Mouse (Mus musculus): ENCODE data around the gene Prr30.
"Not testable (repeated sequence)": the region's sequence is repeated elsewhere in the genome, so short reads cannot be mapped to it uniquely, and the experiment has no call there.

Gene Prr30

GRCm38 (mm10) chr14:101200230-101200629 lies at the start of gene Prr30:
Gene Prr30, minus strand, starts transcription at chr14:101200330.
- Histone ChIP-seq H3K36me3 (ENCODE audit: insufficient read depth, low read length) (no peaks in the 10 kb centered on the region), H3K4me1 (replicated peaks; ENCODE audit: low read depth, low read length) (no peaks in the 10 kb centered on the region), H3K4me3 (replicated peaks; ENCODE audit: low read length) (no peak within 1 kb of the TSS), H3K27me3 (ENCODE audit: insufficient read depth, low read length) (peaks cover 10% of the 10 kb centered on the region), H3K9me3 (ENCODE audit: low read length) (no peaks in the 10 kb centered on the region)
- TF ChIP-seq NANOG (IDR thresholded peaks at IDR 0.05; ENCODE audit: borderline replicate concordance, low read length) (no peak), POU5F1 (IDR thresholded peaks at IDR 0.05; ENCODE audit: borderline replicate concordance, low read length) (no peak), CTCF (conservative IDR thresholded peaks at IDR 0.05; ENCODE audit: low read length) (no peak)

DNA sequence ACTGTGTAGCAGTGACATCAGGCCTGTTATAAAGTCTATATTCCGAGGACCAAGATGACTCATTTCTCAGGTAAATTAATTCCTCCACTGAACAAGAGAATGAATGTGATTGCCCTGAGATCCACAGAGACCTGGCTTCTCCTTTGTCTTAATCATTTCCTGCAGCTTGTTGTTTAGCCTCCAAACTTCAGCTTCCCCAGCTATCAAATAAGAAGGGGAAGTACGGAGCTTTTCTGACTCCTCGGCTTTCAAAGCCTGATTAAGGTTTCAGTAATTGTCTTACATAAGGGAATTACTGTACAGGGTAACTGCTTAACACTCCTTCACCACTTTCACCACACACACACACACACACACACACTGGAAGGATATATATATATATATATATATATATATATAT lies 46.7 kb upstream of the Prr30 start:
- H3K4me1 ChIP-seq (replicated peaks; ENCODE audit: low read depth, low read length), result no peaks in the 10 kb centered on the region
- TF ChIP-seq CTCF (conservative IDR thresholded peaks at IDR 0.05; ENCODE audit: low read length) (no peak), POU5F1 (IDR thresholded peaks at IDR 0.05; ENCODE audit: borderline replicate concordance, low read length) (no peak)
- H3K27me3 ChIP-seq (ENCODE audit: insufficient read depth, low read length), result no peaks in the 10 kb centered on the region
- H3K4me3 ChIP-seq (replicated peaks; ENCODE audit: low read length), result no peak overlapping the region
- H3K36me3 ChIP-seq (ENCODE audit: insufficient read depth, low read length), result no peaks in the 10 kb centered on the region
- H3K9me3 ChIP-seq (ENCODE audit: low read length), result peaks cover 8% of the 10 kb centered on the region

DNA sequence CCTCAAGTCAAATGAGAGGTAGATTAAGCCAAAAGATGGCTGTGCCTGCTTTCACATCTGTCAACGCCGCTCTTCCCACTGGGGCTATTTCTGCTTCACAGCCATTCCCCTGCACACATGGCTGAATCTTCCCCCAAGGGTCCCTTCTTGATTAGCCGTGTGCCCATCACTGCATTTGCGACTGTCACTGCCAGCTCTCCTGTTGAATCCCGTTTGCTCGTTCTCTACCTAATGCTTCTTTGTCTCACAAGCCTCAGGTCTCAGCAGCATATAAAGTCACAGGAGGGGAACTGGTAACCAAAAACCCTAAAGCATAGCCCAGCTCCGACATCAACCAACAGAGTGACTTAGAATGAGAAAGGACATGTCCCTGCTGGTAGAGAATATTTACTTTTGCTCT lies 45.6 kb upstream of the Prr30 start:
- H3K4me3 ChIP-seq (replicated peaks; ENCODE audit: low read length), result no peak overlapping the region
- no peaks in the 10 kb centered on the region for H3K36me3 ChIP-seq (ENCODE audit: insufficient read depth, low read length)
- peaks cover 15% of the 10 kb centered on the region for H3K9me3 ChIP-seq (ENCODE audit: low read length)
- no peaks in the 10 kb centered on the region for H3K27me3 ChIP-seq (ENCODE audit: insufficient read depth, low read length)
- TF ChIP-seq POU5F1 (IDR thresholded peaks at IDR 0.05; ENCODE audit: borderline replicate concordance, low read length) (no peak), CTCF (conservative IDR thresholded peaks at IDR 0.05; ENCODE audit: low read length) (no peak), NANOG (IDR thresholded peaks at IDR 0.05; ENCODE audit: borderline replicate concordance, low read length) (no peak)
- no peaks in the 10 kb centered on the region for H3K4me1 ChIP-seq (replicated peaks; ENCODE audit: low read depth, low read length)

DNA sequence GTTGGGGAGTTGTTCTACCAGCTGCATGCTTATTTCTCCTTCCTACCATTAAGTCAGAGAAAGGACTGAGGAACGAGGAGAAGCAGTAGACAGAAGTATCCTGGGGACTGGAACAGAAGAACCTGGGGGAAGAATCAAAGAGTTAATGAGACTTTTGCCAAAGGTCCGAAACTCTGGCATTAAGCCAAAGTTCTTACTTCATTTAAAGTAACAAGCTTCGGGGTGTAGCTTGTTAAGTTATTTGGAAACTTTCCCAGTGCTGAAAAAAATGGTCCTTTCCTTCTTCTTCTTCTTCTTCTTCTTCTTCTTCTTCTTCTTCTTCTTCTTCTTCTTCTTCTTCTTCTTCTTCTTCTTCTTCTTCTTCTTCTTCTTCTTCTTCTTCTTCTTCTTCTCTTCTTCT lies 44.3 kb upstream of the Prr30 start:
- not testable (repeated sequence) for H3K4me1 ChIP-seq (replicated peaks; ENCODE audit: low read depth, low read length); H3K36me3 ChIP-seq (ENCODE audit: insufficient read depth, low read length); H3K4me3 ChIP-seq (replicated peaks; ENCODE audit: low read length); H3K27me3 ChIP-seq (ENCODE audit: insufficient read depth, low read length)
- H3K9me3 ChIP-seq (ENCODE audit: low read length), result peaks cover 21% of the 10 kb centered on the region

- H3K27me3 ChIP-seq (ENCODE audit: insufficient read depth, low read length), result no peaks in the 10 kb centered on the region
- no peak overlapping the region for H3K4me3 ChIP-seq (replicated peaks; ENCODE audit: low read length)
- no peaks in the 10 kb centered on the region for H3K4me1 ChIP-seq (replicated peaks; ENCODE audit: low read depth, low read length)
- H3K36me3 ChIP-seq (ENCODE audit: insufficient read depth, low read length), result no peaks in the 10 kb centered on the region
- peaks cover 24% of the 10 kb centered on the region for H3K9me3 ChIP-seq (ENCODE audit: low read length)
- TF ChIP-seq NANOG (IDR thresholded peaks at IDR 0.05; ENCODE audit: borderline replicate concordance, low read length) (no peak), POU5F1 (IDR thresholded peaks at IDR 0.05; ENCODE audit: borderline replicate concordance, low read length) (no peak), CTCF (conservative IDR thresholded peaks at IDR 0.05; ENCODE audit: low read length) (no peak)
Observed at GRCm38 (mm10) chr14:101237965-101238364, 37.8 kb upstream of the Prr30 start.

- H3K4me3 ChIP-seq (replicated peaks; ENCODE audit: low read length), result no peak overlapping the region
- TF ChIP-seq POU5F1 (IDR thresholded peaks at IDR 0.05; ENCODE audit: borderline replicate concordance, low read length) (no peak), CTCF (conservative IDR thresholded peaks at IDR 0.05; ENCODE audit: low read length) (no peak)
- no peaks in the 10 kb centered on the region for H3K4me1 ChIP-seq (replicated peaks; ENCODE audit: low read depth, low read length)
- H3K36me3 ChIP-seq (ENCODE audit: insufficient read depth, low read length), result no peaks in the 10 kb centered on the region
- H3K9me3 ChIP-seq (ENCODE audit: low read length), result no peaks in the 10 kb centered on the region
- H3K27me3 ChIP-seq (ENCODE audit: insufficient read depth, low read length), result no peaks in the 10 kb centered on the region
Observed at GRCm38 (mm10) chr14:101229068-101229467, 28.9 kb upstream of the Prr30 start.

DNA sequence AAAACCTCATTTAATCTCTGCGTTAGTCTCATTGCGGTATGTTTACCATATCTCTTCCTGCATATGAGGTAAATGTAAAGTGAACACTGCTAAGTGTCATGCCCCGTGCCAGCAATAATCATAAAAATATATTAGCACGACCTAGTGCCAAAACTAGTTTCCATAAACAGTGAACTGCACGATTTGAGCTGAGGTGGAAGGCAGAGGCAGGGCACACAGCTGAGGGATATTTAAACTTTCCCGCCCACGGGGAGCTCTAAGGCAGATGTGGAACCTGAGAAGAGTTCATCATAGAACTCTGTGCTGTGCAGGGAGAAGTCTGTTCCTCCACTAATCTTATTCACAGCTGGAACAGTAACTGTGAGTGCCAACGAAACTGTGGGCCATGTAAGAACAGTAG lies 22.2 kb upstream of the Prr30 start:
- H3K27me3 ChIP-seq (ENCODE audit: insufficient read depth, low read length), result no peaks in the 10 kb centered on the region
- no peak for TF ChIP-seq NANOG (IDR thresholded peaks at IDR 0.05; ENCODE audit: borderline replicate concordance, low read length)
- TF ChIP-seq CTCF (conservative IDR thresholded peaks at IDR 0.05; ENCODE audit: low read length), result no peak
- no peak for TF ChIP-seq POU5F1 (IDR thresholded peaks at IDR 0.05; ENCODE audit: borderline replicate concordance, low read length)
- no peak overlapping the region for H3K4me3 ChIP-seq (replicated peaks; ENCODE audit: low read length)
- H3K36me3 ChIP-seq (ENCODE audit: insufficient read depth, low read length), result no peaks in the 10 kb centered on the region
- H3K4me1 ChIP-seq (replicated peaks; ENCODE audit: low read depth, low read length), result no peaks in the 10 kb centered on the region
- H3K9me3 ChIP-seq (ENCODE audit: low read length), result no peaks in the 10 kb centered on the region

GRCm38 (mm10) chr14:101172258-101172657 lies 27.9 kb downstream of the Prr30 start:
- Histone ChIP-seq H3K4me3 (replicated peaks; ENCODE audit: low read length) (no peak overlapping the region), H3K4me1 (replicated peaks; ENCODE audit: low read depth, low read length) (no peaks in the 10 kb centered on the region), H3K36me3 (ENCODE audit: insufficient read depth, low read length) (no peaks in the 10 kb centered on the region), H3K9me3 (ENCODE audit: low read length) (no peaks in the 10 kb centered on the region), H3K27me3 (ENCODE audit: insufficient read depth, low read length) (no peaks in the 10 kb centered on the region)
- TF ChIP-seq NANOG (IDR thresholded peaks at IDR 0.05; ENCODE audit: borderline replicate concordance, low read length) (no peak), POU5F1 (IDR thresholded peaks at IDR 0.05; ENCODE audit: borderline replicate concordance, low read length) (no peak), CTCF (conservative IDR thresholded peaks at IDR 0.05; ENCODE audit: low read length) (no peak)

Measured in E14TG2a.4 (cell line).